In genomic region chr5:148615117-148615516, GRCm38 (mm10) we compare ENCODE assay signal across 17 mouse cellular contexts.
"Had no signal": no experiment of that assay in that cellular context is flagged by ENCODE, and none has a peak within 500 bp of the region (broad histone marks: within the 10 kb centered on the region; RNA-seq: fewer than 3 reads in every experiment).

No protein-coding gene starts in this region.

- H3K4me2 ChIP-seq: lung, embryonic 14.5 days; midbrain, embryonic 12.5 days; stomach, embryonic 15.5 days had no signal

- H3K9me3 ChIP-seq: midbrain, embryonic 12.5 days; neural tube, embryonic 13.5 days; neural tube, embryonic 15.5 days; stomach, embryonic 15.5 days had no signal

- H3K9ac ChIP-seq: lung, embryonic 14.5 days; midbrain, embryonic 12.5 days; neural tube, embryonic 13.5 days; neural tube, embryonic 15.5 days; stomach, embryonic 15.5 days had no signal

- DNase-seq: lung, adult 18-20 months; lung, embryonic 14.5 days; lung, postnatal 10 days; lung, postnatal 4 days; retina, postnatal 1 day; right cerebral cortex, adult 18-20 months; right cerebral cortex, postnatal 14 days; thymus, adult 18-20 months; thymus, postnatal 14 days; thymus, postnatal 36 days had no signal

- H3K27me3 ChIP-seq: midbrain, embryonic 12.5 days; neural tube, embryonic 13.5 days; neural tube, embryonic 15.5 days; stomach, embryonic 15.5 days had no signal

- H3K27ac ChIP-seq: stomach, embryonic 15.5 days; stomach, postnatal 0 days had no signal

- H3K36me3 ChIP-seq: midbrain, embryonic 10.5 days; midbrain, embryonic 12.5 days; neural tube, embryonic 13.5 days; neural tube, embryonic 15.5 days; stomach, embryonic 15.5 days had no signal

- H3K4me3 ChIP-seq: midbrain, embryonic 10.5 days; midbrain, embryonic 12.5 days; myocyte; neural tube, embryonic 13.5 days; neural tube, embryonic 15.5 days; stomach, embryonic 15.5 days had no signal
